Mouse (Mus musculus) kidney, postnatal 0 days (tissue): ENCODE measurements around the gene Pnmal2. TPM values are rescaled to one million over a fixed set of nuclear protein-coding genes. Genes with fewer than 3 reads are reported as not detected.

Experiments
- ATAC-seq: fragments of 200-750 bp; cut with Nextera tagmentation; replicated peaks from 2 replicates; pipeline ENCODE4 v1.8.0; 2017; ENCODE audit warnings: low read depth, moderate number of reproducible peaks, moderate TSS enrichment, moderate library complexity; ENCODE audit not compliant: low FRiP score
- DNase-seq: peaks from one replicate; pipeline ENCODE4 v3.0.0-alpha.2; 2016; ENCODE audit warnings: low spot score
- H3K27ac ChIP-seq: fragments of 300-500 bp; sonication (generic); 2 replicates; pipeline ENCODE4 v1.5.1; 2014; ENCODE audit warnings: mild to moderate bottlenecking
- H3K27me3 ChIP-seq: fragments of 300-500 bp; sonication (generic); 2 replicates; pipeline ENCODE4 v1.6.1; 2014; ENCODE audit warnings: low read length, mixed read lengths; ENCODE audit not compliant: insufficient read depth
- H3K36me3 ChIP-seq: fragments of 300-500 bp; sonication (generic); 2 replicates; pipeline ENCODE4 v1.6.1; 2014; ENCODE audit warnings: low read length, mixed read lengths; ENCODE audit not compliant: insufficient read depth
- H3K4me1 ChIP-seq: fragments of 300-500 bp; sonication (generic); replicated peaks from 2 replicates; pipeline ENCODE4 v1.6.1; 2014; ENCODE audit warnings: antibody characterized with exemption, low read length, mixed read lengths; ENCODE audit not compliant: insufficient read depth
- H3K4me2 ChIP-seq: fragments of 300-500 bp; sonication (generic); 2 replicates; pipeline ENCODE4 v1.6.1; 2014; ENCODE audit warnings: mild to moderate bottlenecking, low read length, moderate library complexity, mixed read lengths
- H3K4me3 ChIP-seq: fragments of 300-500 bp; sonication (generic); replicated peaks from 2 replicates; pipeline ENCODE4 v1.5.1; 2014; ENCODE audit warnings: low read depth, low read length
- H3K9ac ChIP-seq: fragments of 300-500 bp; sonication (generic); 2 replicates; pipeline ENCODE4 v1.6.1; 2014; ENCODE audit warnings: low read depth, low read length
- H3K9me3 ChIP-seq: fragments of 300-500 bp; sonication (generic); replicated peaks from 2 replicates; pipeline ENCODE4 v1.6.1; 2016; ENCODE audit warnings: low read length, inconsistent platforms, mixed read lengths
- CTCF ChIP-seq: IDR thresholded peaks from 2 replicates; pipeline ENCODE4 v1.5.1; 2016; ENCODE audit warnings: antibody characterized with exemption, low read depth, mild to moderate bottlenecking, moderate library complexity
- WGBS: fragments of 180-500 bp; shearing (Covaris S2); extraction: QIAGEN DNeasy Blood & Tissue Kit; methylation state at CpG from one replicate; pipeline ENCODE4 v1.1.7; 2014; 5-methylcytosine and 5-hydroxymethylcytosine counted together
- polyA plus RNA-seq: library from polyadenylated mRNA; unstranded; fragments of >200 nt; fragmentation: Nextera tagmentation; extraction: Ambion mirVana; gene quantifications from 2 replicates; pipeline ENCODE4 v1.2.1, GENCODE M21; 2015

The Pnmal2 gene
- polyA plus RNA-seq, 1 experiment from 2014 or later = 7.0 TPM

DNA sequence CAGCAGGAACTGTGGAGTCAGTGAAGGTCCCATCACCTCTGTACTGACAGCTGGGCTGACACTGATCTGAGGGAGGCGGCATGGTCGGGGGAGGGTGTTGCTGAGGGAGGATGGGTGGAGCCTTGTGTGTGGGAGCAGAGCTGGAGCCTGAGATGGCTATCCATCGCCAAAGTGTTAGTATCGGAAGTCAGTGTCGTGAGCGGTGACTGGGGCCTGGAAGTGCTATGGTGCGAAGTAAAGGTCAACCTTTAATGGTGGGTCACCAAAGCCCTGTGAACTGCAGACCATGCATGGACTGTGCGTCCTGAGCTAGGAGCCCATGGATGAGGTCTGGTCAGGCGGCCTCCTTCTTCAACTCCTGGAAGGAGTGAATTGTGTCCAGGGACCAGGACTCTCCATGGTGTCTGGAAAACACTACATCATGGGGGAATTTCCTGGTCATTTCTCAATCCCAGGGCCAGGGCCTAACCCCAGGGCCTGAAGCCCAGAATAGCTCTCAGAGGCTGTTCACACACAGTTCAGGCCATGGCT is 38.9 kb upstream of the Pnmal2 start:
- no peak overlapping the region for H3K4me3 ChIP-seq
- peak overlapping the region; percentile 68 for H3K27ac ChIP-seq
- no peak overlapping the region for H3K4me2 ChIP-seq
- DNase-seq = peak; percentile 84
- no peaks in the 10 kb centered on the region; the same call in 1 of the 2 replicates for H3K27me3 ChIP-seq
- H3K9me3 ChIP-seq = no peaks in the 10 kb centered on the region
- H3K36me3 ChIP-seq = no peaks in the 10 kb centered on the region
- peaks cover 17% of the 10 kb centered on the region for H3K4me1 ChIP-seq
- H3K9ac ChIP-seq = 0 out of 2 replicates have a peak overlapping the region, but pooled peaks have one; percentile 18
- TF ChIP-seq CTCF = no peak
- WGBS = 18% methylated on average over 9 of the region's 9 CpGs
- peak; percentile 51 for ATAC-seq

DNA sequence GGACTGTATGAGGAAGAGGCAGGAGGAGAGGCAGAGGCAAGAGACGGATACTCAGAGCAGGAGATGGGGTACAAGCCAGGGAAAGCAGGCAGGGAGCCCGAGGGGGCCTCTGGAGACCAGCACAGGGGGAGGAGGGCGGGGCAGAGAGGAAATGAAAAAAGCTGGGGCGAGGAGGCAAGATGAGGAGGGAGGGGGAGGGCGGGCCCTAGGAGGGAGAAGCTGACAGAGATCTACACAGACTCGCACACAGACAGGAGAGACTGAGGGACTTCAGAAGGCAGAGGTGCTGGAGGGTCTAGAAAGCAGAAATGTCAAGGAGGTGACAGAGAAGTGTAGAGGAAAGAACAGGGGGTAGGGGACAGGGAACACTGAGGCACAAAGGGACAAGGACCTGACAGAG is 38.2 kb upstream of the Pnmal2 start, which contains the start of gene Ptgir:
Ptgir (plus strand) TSS at position 210 of the 400 bp plus-strand sequence.
- ATAC-seq (no peak), DNase-seq (peak; percentile 57)
- Histone ChIP-seq H3K9ac (0 out of 2 replicates have a peak within 1 kb of the TSS, but pooled peaks have one; percentile 35), H3K4me1 (peaks cover 17% of the 10 kb centered on the region), H3K4me2 (0 out of 2 replicates have a peak within 1 kb of the TSS, but pooled peaks have one; percentile 13), H3K27me3 (no peaks in the 10 kb centered on the region; the same call in 1 of the 2 replicates), H3K9me3 (no peaks in the 10 kb centered on the region), H3K27ac (peak within 1 kb of the TSS; percentile 68), H3K4me3 (no peak within 1 kb of the TSS), H3K36me3 (no peaks in the 10 kb centered on the region)
- no peak for TF ChIP-seq CTCF
- 20% methylated on average over 6 of the region's 6 CpGs for WGBS

GRCm38 (mm10) chr7:16906889-16907559 is 37.5 kb upstream of the Pnmal2 start:
- H3K9ac ChIP-seq = no peak overlapping the region

DNA sequence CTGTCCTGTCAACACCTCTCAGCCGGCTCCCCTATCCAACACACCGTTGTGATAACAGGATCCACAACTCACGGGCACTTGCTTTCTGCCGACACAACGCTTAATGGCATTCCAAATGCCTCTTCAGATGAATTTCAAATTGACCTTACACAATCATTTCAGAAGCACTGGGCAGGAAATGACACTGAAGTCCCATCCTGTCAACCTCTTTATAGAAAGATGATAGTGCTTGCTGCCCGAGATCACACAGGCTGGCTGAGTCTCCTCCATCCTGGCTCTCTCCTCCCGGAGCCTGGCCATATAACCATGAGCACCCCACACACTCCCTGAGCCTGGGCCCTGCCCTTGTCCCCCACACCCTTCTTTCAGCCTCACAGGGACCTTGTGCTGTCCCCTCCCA is 36.6 kb upstream of the Pnmal2 start:
- no peak overlapping the region for H3K27ac ChIP-seq
- WGBS = 37% methylated on average over 7 of the region's 7 CpGs
- H3K36me3 ChIP-seq = no peaks in the 10 kb centered on the region
- H3K9ac ChIP-seq = no peak overlapping the region
- ATAC-seq (no peak), DNase-seq (no peak)
- peak overlapping the region; percentile 34; the same call in 1 of the 2 replicates for H3K4me2 ChIP-seq
- no peak for TF ChIP-seq CTCF
- H3K9me3 ChIP-seq = no peaks in the 10 kb centered on the region
- H3K27me3 ChIP-seq = no peaks in the 10 kb centered on the region; the same call in 1 of the 2 replicates
- H3K4me1 ChIP-seq = peaks cover 17% of the 10 kb centered on the region
- no peak overlapping the region for H3K4me3 ChIP-seq

More at GRCm38 (mm10) chr7:16906889-16907559, 37.5 kb upstream of the Pnmal2 start:
- ATAC-seq (no peak), DNase-seq (no peak)
- no peaks in the 10 kb centered on the region for H3K9me3 ChIP-seq
- 0 out of 2 replicates have a peak overlapping the region, but pooled peaks have one; percentile 10 for H3K4me2 ChIP-seq
- no peak overlapping the region for H3K4me3 ChIP-seq
- peaks cover 17% of the 10 kb centered on the region for H3K4me1 ChIP-seq
- no peaks in the 10 kb centered on the region; the same call in 1 of the 2 replicates for H3K27me3 ChIP-seq
- H3K27ac ChIP-seq = no peak overlapping the region
- TF ChIP-seq CTCF = no peak
- 94% methylated on average over 41 of the region's 41 CpGs for WGBS
- no peaks in the 10 kb centered on the region for H3K36me3 ChIP-seq

DNA sequence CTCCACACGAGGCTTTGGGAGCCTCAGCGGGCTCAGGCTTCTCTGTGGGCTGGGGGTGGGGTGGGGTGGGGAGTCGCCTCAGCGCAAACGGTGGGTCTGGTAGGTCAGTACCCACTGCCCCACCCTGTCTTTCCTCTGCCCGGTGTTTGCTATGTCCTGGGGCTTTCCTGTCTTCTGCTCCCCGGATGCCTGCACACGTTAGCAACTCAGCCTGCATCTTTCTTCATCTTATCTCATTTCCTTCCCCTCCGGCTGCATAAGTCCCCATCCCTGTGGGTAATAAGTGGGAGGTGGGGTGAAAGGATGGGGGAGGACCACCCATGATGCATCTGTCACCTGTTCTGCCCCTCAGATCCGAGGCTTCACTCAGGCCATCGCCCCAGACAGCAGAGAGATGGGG is 36.1 kb upstream of the Pnmal2 start:
- ATAC-seq (no peak), DNase-seq (no peak)
- TF ChIP-seq CTCF = no peak
- Histone ChIP-seq H3K27me3 (no peaks in the 10 kb centered on the region; the same call in 1 of the 2 replicates), H3K4me1 (peaks cover 17% of the 10 kb centered on the region), H3K4me2 (peak overlapping the region; percentile 34; the same call in 1 of the 2 replicates), H3K9me3 (no peaks in the 10 kb centered on the region), H3K27ac (no peak overlapping the region), H3K9ac (no peak overlapping the region), H3K36me3 (no peaks in the 10 kb centered on the region), H3K4me3 (no peak overlapping the region)
- WGBS = 38% methylated on average over 11 of the region's 11 CpGs

DNA sequence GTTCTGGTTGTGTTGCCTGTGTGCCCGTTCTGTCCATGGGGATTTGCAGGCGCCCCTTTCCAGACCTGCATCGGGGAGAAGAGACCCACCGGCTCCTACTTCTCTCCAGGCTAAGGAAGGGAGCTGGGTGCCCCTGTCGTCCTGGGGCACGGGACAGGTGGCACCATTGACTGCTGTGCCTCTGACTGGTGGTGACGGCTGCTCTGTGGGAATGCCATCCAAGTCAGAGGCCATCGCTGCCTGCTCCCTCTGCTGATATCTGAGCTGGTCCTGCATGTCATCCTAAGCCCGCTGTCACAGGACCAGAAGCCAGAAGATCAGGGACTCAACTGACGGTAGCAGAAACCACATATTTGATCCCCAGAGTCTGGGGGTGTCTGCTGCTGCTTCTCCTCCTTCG is 35.6 kb upstream of the Pnmal2 start:
- no peak overlapping the region for H3K4me2 ChIP-seq
- no peak overlapping the region for H3K27ac ChIP-seq
- TF ChIP-seq CTCF = no peak
- no peak overlapping the region for H3K4me3 ChIP-seq
- no peaks in the 10 kb centered on the region for H3K9me3 ChIP-seq
- WGBS = 62% methylated on average over 11 of the region's 11 CpGs
- H3K27me3 ChIP-seq = no peaks in the 10 kb centered on the region; the same call in 1 of the 2 replicates
- peaks cover 17% of the 10 kb centered on the region for H3K4me1 ChIP-seq
- no peak for ATAC-seq
- DNase-seq = no peak
- H3K36me3 ChIP-seq = no peaks in the 10 kb centered on the region
- H3K9ac ChIP-seq = no peak overlapping the region
